Mouse (Mus musculus): ENCODE data around the gene Pgf. TPM values are rescaled to one million over a fixed set of nuclear protein-coding genes. Genes with fewer than 3 reads are reported as not detected.

The Pgf gene
- polyA plus RNA-seq, 1 experiment from 2014 or later, result 14.9 TPM

DNA sequence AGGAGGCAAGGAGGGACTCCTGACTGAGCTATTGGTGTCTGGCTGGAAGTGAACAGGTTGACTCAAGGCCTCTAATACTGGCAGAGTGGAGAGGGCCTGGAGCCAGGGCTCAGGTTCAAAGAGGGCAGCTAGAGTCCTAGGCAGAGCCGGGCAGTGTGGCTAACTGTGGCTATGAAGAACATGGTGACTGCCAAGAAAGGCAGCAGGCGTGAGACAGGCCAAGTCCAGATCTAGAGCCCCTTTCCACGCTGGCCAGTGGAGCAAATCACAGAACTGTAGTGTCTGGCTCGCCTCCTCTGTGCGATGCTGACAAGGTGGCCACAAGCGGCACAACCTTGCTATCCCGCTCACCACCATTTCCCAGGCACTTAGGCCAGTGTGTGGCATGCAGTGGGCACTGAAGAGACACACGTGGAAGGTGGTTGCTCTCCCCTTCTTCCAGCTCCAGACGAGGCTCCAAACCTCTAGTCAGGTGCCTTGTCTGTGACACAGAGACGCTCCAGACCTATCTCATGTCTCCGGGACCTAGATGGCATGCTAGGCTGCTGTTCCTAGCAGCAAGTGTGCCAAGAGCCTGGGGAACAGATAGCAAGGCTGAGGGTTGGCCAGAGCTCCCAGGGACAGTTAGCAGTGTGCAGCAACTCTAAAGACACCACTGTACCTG is 7.2 kb downstream of the Pgf start:
- Histone ChIP-seq H3K4me3 (replicated peaks; ENCODE audit: low read length) (no peak overlapping the region), H3K9me3 (replicated peaks; ENCODE audit: control insufficient read depth, low read length) (no peaks in the 10 kb centered on the region)
- 85% methylated on average over 11 of the region's 11 CpGs for WGBS

DNA sequence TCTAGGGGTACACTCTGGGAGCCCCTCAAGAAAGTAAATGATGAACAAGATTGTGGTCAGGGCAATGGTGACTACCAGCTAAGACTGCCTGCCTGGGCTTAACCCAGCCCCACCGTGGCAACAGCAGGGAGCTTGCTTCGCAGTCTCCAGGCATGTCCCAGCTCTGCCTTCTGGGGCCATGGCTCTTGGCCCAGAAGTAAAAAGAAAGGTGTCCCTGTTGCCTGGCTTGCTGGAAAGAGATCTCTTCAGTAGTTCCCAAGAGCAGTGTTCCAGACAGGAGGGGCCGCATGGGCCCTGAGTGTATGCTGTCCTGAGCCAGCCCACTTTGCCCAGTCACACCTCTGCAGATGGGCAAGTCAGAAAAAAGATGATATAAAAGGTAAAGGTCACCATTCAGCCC is 7.7 kb downstream of the Pgf start:
- Histone ChIP-seq H3K4me3 (replicated peaks; ENCODE audit: low read length) (no peak overlapping the region), H3K4me2 (ENCODE audit: low read depth, low read length) (0 out of 2 replicates have a peak overlapping the region, but pooled peaks have one; percentile 28)
- ATAC-seq (ENCODE audit: insufficient read depth, low FRiP score), result no peak

More for the DNA sequence above, 7.2 kb downstream of the Pgf start:
- no peaks in the 10 kb centered on the region for H3K36me3 ChIP-seq (ENCODE audit: control insufficient read depth, insufficient read depth, low read length)
- no peak for ATAC-seq (ENCODE audit: insufficient read depth, low FRiP score)
- no peaks in the 10 kb centered on the region for H3K27me3 ChIP-seq (ENCODE audit: control insufficient read depth, insufficient read depth, low read length)
- H3K9ac ChIP-seq (ENCODE audit: low read length), result no peak overlapping the region
- H3K4me2 ChIP-seq (ENCODE audit: low read depth, low read length), result no peak overlapping the region
- peaks cover 19% of the 10 kb centered on the region for H3K4me1 ChIP-seq (ENCODE audit: control insufficient read depth, insufficient read depth, low read length)
- no peak overlapping the region for H3K27ac ChIP-seq (ENCODE audit: low read length)

GRCm38 (mm10) chr12:85169117-85169858 is 8.3 kb downstream of the Pgf start:
- H3K9ac ChIP-seq (ENCODE audit: low read length), result peak overlapping the region; percentile 22; the same call in 1 of the 2 replicates
- WGBS, result 29% methylated on average over 27 of the region's 27 CpGs

More for the DNA sequence above, 7.7 kb downstream of the Pgf start:
- Histone ChIP-seq H3K9ac (ENCODE audit: low read length) (peak overlapping the region; percentile 0; the same call in 1 of the 2 replicates), H3K36me3 (ENCODE audit: control insufficient read depth, insufficient read depth, low read length) (no peaks in the 10 kb centered on the region), H3K4me1 (ENCODE audit: control insufficient read depth, insufficient read depth, low read length) (peaks cover 14% of the 10 kb centered on the region), H3K27me3 (ENCODE audit: control insufficient read depth, insufficient read depth, low read length) (no peaks in the 10 kb centered on the region), H3K27ac (ENCODE audit: low read length) (no peak overlapping the region), H3K9me3 (replicated peaks; ENCODE audit: control insufficient read depth, low read length) (no peaks in the 10 kb centered on the region)
- WGBS, result 65% methylated on average over 3 of the region's 3 CpGs

GRCm38 (mm10) chr12:85166631-85167030 is 11.0 kb downstream of the Pgf start:
- Histone ChIP-seq H3K27ac (ENCODE audit: low read length) (no peak overlapping the region), H3K9me3 (replicated peaks; ENCODE audit: control insufficient read depth, low read length) (no peaks in the 10 kb centered on the region), H3K27me3 (ENCODE audit: control insufficient read depth, insufficient read depth, low read length) (no peaks in the 10 kb centered on the region), H3K4me2 (ENCODE audit: low read depth, low read length) (no peak overlapping the region), H3K36me3 (ENCODE audit: control insufficient read depth, insufficient read depth, low read length) (no peaks in the 10 kb centered on the region), H3K4me3 (replicated peaks; ENCODE audit: low read length) (no peak overlapping the region), H3K4me1 (ENCODE audit: control insufficient read depth, insufficient read depth, low read length) (no peaks in the 10 kb centered on the region), H3K9ac (ENCODE audit: low read length) (no peak overlapping the region)
- 81% methylated on average over 9 of the region's 9 CpGs for WGBS
- ATAC-seq (ENCODE audit: insufficient read depth, low FRiP score), result no peak

More at GRCm38 (mm10) chr12:85169117-85169858, 8.3 kb downstream of the Pgf start:
- Histone ChIP-seq H3K4me1 (ENCODE audit: control insufficient read depth, insufficient read depth, low read length) (peaks cover 9% of the 10 kb centered on the region), H3K4me2 (ENCODE audit: low read depth, low read length) (peak overlapping the region; percentile 28; the same call in 1 of the 2 replicates), H3K36me3 (ENCODE audit: control insufficient read depth, insufficient read depth, low read length) (no peaks in the 10 kb centered on the region), H3K9me3 (replicated peaks; ENCODE audit: control insufficient read depth, low read length) (no peaks in the 10 kb centered on the region), H3K27ac (ENCODE audit: low read length) (no peak overlapping the region), H3K4me3 (replicated peaks; ENCODE audit: low read length) (peak overlapping the region; percentile 7; the same call in 1 of the 2 replicates), H3K27me3 (ENCODE audit: control insufficient read depth, insufficient read depth, low read length) (no peaks in the 10 kb centered on the region)
- ATAC-seq (ENCODE audit: insufficient read depth, low FRiP score), result peak; percentile 64; the same call in 1 of the 2 replicates

DNA sequence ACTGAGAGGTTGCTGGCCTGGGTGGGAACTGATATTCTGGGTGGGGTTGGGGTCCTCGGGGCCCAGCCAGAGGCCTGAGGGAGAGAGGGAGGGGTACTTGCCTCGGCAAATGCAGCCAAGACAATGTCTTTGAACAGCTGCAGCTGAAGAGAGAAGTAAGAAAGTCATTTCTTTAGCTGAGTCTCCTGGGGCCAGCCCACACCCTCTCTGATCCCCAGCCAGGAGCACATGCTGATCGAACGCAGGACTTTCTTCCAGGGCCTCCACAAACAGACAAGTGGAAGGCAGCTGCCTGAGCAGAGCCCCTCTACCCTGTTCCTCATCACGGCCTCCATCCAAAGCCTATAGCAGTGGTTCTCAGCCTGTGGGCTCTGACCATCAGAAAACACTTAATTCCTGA is 12.6 kb downstream of the Pgf start:
- no peaks in the 10 kb centered on the region for H3K27me3 ChIP-seq (ENCODE audit: control insufficient read depth, insufficient read depth, low read length)
- H3K27ac ChIP-seq (ENCODE audit: low read length), result no peak overlapping the region
- H3K36me3 ChIP-seq (ENCODE audit: control insufficient read depth, insufficient read depth, low read length), result no peaks in the 10 kb centered on the region
- WGBS, result 70% methylated on average over 5 of the region's 5 CpGs
- no peak overlapping the region for H3K9ac ChIP-seq (ENCODE audit: low read length)
- H3K4me3 ChIP-seq (replicated peaks; ENCODE audit: low read length), result no peak overlapping the region
- H3K4me1 ChIP-seq (ENCODE audit: control insufficient read depth, insufficient read depth, low read length), result no peaks in the 10 kb centered on the region
- H3K4me2 ChIP-seq (ENCODE audit: low read depth, low read length), result no peak overlapping the region
- no peaks in the 10 kb centered on the region for H3K9me3 ChIP-seq (replicated peaks; ENCODE audit: control insufficient read depth, low read length)
- no peak for ATAC-seq (ENCODE audit: insufficient read depth, low FRiP score)

- WGBS, result 62% methylated on average over 5 of the region's 5 CpGs
- H3K4me3 ChIP-seq (replicated peaks; ENCODE audit: low read length), result no peak overlapping the region
- no peak overlapping the region for H3K9ac ChIP-seq (ENCODE audit: low read length)
- no peak overlapping the region for H3K4me2 ChIP-seq (ENCODE audit: low read depth, low read length)
- H3K27ac ChIP-seq (ENCODE audit: low read length), result no peak overlapping the region; the same call in 1 of the 2 replicates
- peaks cover 5% of the 10 kb centered on the region; the same call in 1 of the 2 replicates for H3K4me1 ChIP-seq (ENCODE audit: control insufficient read depth, insufficient read depth, low read length)
- H3K27me3 ChIP-seq (ENCODE audit: control insufficient read depth, insufficient read depth, low read length), result no peaks in the 10 kb centered on the region
- ATAC-seq (ENCODE audit: insufficient read depth, low FRiP score), result no peak
- H3K9me3 ChIP-seq (replicated peaks; ENCODE audit: control insufficient read depth, low read length), result no peaks in the 10 kb centered on the region
- no peaks in the 10 kb centered on the region for H3K36me3 ChIP-seq (ENCODE audit: control insufficient read depth, insufficient read depth, low read length)
Observed at GRCm38 (mm10) chr12:85159592-85159991, 18.0 kb downstream of the Pgf start.

GRCm38 (mm10) chr12:85158801-85159200 is 18.8 kb downstream of the Pgf start:
- H3K9ac ChIP-seq (ENCODE audit: low read length), result no peak overlapping the region
- no peak; the same call in 1 of the 2 replicates for ATAC-seq (ENCODE audit: insufficient read depth, low FRiP score)
- WGBS, result 82% methylated on average over 8 of the region's 8 CpGs
- H3K4me1 ChIP-seq (ENCODE audit: control insufficient read depth, insufficient read depth, low read length), result peaks cover 5% of the 10 kb centered on the region; the same call in 1 of the 2 replicates
- H3K4me2 ChIP-seq (ENCODE audit: low read depth, low read length), result no peak overlapping the region
- no peaks in the 10 kb centered on the region for H3K27me3 ChIP-seq (ENCODE audit: control insufficient read depth, insufficient read depth, low read length)
- no peak overlapping the region for H3K27ac ChIP-seq (ENCODE audit: low read length)
- H3K4me3 ChIP-seq (replicated peaks; ENCODE audit: low read length), result no peak overlapping the region
- no peaks in the 10 kb centered on the region for H3K9me3 ChIP-seq (replicated peaks; ENCODE audit: control insufficient read depth, low read length)
- no peaks in the 10 kb centered on the region for H3K36me3 ChIP-seq (ENCODE audit: control insufficient read depth, insufficient read depth, low read length)

DNA sequence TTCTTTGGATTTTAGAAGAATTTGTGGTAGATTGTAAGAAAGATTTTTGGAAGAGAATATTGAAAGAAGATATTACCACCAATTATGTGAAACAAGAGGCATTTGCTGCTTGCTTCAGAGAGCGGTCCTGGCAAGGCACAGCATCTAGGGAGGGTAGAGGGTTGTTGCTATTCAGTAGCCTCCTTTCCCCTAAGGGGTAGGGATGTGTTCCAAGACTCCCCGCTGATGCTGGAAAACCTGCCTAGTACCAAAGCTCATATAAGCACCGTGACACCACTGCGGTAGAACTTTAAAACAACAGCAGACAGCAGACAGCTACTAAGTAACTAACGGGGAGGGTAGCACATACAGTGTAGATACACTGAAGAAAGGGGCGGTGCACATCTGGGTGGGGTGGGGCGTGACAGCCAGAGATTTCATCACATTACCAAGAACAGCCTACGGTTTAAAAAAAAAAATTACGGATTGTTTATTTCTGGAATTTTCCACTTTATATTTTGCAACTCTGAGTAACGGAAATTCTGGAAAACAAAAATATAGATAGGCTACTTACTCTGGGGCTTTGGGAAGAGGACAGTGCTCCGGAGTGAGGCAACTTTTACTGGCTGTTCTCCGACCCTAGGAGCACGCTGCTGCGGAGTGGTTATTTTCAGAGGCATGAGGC is 19.7 kb downstream of the Pgf start:
- peaks cover 5% of the 10 kb centered on the region; the same call in 1 of the 2 replicates for H3K4me1 ChIP-seq (ENCODE audit: control insufficient read depth, insufficient read depth, low read length)
- WGBS, result 86% methylated on average over 14 of the region's 14 CpGs

DNA sequence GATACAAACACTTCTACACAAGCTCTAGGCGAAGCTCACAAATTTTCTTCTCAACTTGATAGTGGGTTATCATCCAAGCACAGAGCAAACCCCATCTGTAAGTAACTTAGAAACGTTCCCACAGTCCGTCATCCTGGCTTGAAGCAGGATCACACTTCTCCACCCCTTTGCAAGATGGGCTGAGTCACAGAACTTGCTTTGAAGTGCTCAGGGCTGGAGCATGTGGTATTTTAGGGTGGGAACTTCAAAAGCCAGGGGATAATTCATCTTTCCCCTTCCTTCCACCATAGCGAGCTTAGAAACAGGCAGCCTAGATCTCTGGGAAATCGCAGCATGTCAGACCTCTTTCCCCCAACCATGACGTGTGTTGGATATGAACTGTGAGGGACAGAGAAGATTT is 21.3 kb downstream of the Pgf start:
- Histone ChIP-seq H3K36me3 (ENCODE audit: control insufficient read depth, insufficient read depth, low read length) (no peaks in the 10 kb centered on the region), H3K4me3 (replicated peaks; ENCODE audit: low read length) (no peak overlapping the region), H3K9me3 (replicated peaks; ENCODE audit: control insufficient read depth, low read length) (no peaks in the 10 kb centered on the region), H3K27ac (ENCODE audit: low read length) (no peak overlapping the region), H3K4me1 (ENCODE audit: control insufficient read depth, insufficient read depth, low read length) (peaks cover 9% of the 10 kb centered on the region), H3K4me2 (ENCODE audit: low read depth, low read length) (no peak overlapping the region), H3K9ac (ENCODE audit: low read length) (no peak overlapping the region), H3K27me3 (ENCODE audit: control insufficient read depth, insufficient read depth, low read length) (peaks cover 5% of the 10 kb centered on the region)
- no peak for ATAC-seq (ENCODE audit: insufficient read depth, low FRiP score)
- WGBS, result 22% methylated on average over 6 of the region's 6 CpGs

More for the DNA sequence above, 19.7 kb downstream of the Pgf start:
- no peak overlapping the region for H3K9ac ChIP-seq (ENCODE audit: low read length)
- H3K9me3 ChIP-seq (replicated peaks; ENCODE audit: control insufficient read depth, low read length), result no peaks in the 10 kb centered on the region
- no peak overlapping the region for H3K4me2 ChIP-seq (ENCODE audit: low read depth, low read length)
- H3K4me3 ChIP-seq (replicated peaks; ENCODE audit: low read length), result no peak overlapping the region
- H3K27me3 ChIP-seq (ENCODE audit: control insufficient read depth, insufficient read depth, low read length), result no peaks in the 10 kb centered on the region
- H3K36me3 ChIP-seq (ENCODE audit: control insufficient read depth, insufficient read depth, low read length), result no peaks in the 10 kb centered on the region
- no peak for ATAC-seq (ENCODE audit: insufficient read depth, low FRiP score)
- no peak overlapping the region for H3K27ac ChIP-seq (ENCODE audit: low read length)
